Mouse (Mus musculus) small intestine, adult 2 months (tissue): ENCODE results near the gene Gm45902.

ENCODE experiments used
- CTCF ChIP-seq: fragments of 200-500 bp; IDR thresholded peaks from 2 replicates; pipeline ENCODE4 v1.5.1; 2012; ENCODE audit warnings: low read depth, mild to moderate bottlenecking, control low read depth, inconsistent platforms, low read length, moderate library complexity, mixed read lengths; ENCODE audit not compliant: insufficient replicate concordance, insufficient read length; ENCODE audit errors: extremely low read depth
- POLR2A ChIP-seq: fragments of 200-500 bp; IDR thresholded peaks from 2 replicates; pipeline ENCODE4 v1.6.1; 2012; ENCODE audit warnings: low read depth, mild to moderate bottlenecking, control low read depth, inconsistent platforms, low read length, moderate library complexity

GRCm38 (mm10) chr2:3512552-3513454 lies at the start of gene Gm45902, which contains the start of the genes Hspa14 and Cdnf:
- TF ChIP-seq POLR2A: peak; percentile 59; the same call in 1 of the 2 replicates
- TF ChIP-seq CTCF: no peak
